Mouse (Mus musculus) brain, embryonic 18.5 days (tissue): ENCODE data around the gene Nt5c1a.

ENCODE experiments used
- DNase-seq: peaks from one replicate; pipeline ENCODE4 v3.0.0-alpha.2; 2012; ENCODE audit warnings: low read depth, low spot score

The Nt5c1a gene

DNA sequence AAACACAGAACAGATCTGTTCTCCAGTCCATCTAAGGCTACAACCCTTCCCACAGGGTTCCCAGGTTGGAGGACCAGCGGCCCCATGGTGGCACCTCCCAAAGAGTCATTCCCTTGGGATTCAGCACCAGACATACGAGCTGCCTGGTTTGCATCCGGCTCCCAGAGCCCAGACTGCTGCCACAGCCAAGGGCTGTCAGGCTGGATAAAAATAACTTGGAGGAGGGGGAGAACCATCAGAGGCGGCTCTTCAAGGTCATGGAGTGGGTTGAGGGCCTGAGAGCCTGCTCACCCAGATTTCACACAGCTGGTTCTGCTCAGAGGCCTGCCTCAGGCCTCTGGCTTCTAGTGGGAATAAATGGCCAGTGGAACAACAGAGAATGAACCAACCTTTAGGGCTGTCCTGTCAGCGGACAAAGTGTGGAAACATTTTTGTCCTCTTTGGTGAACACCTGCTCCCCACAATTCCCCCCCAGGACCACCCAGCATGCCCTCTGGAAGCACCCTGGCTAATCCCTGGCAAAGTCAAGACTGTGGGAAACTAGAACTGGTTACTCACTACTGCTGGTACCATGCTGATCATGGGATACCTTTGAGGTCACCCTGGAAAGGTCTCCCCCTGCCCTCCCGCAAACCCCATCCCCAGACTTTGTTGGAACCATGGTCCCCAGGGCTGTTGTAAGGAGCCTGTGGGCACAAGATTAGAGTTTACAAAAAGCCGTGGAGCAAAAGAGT is 46.0 kb downstream of the Nt5c1a start:
- no peak for DNase-seq

DNA sequence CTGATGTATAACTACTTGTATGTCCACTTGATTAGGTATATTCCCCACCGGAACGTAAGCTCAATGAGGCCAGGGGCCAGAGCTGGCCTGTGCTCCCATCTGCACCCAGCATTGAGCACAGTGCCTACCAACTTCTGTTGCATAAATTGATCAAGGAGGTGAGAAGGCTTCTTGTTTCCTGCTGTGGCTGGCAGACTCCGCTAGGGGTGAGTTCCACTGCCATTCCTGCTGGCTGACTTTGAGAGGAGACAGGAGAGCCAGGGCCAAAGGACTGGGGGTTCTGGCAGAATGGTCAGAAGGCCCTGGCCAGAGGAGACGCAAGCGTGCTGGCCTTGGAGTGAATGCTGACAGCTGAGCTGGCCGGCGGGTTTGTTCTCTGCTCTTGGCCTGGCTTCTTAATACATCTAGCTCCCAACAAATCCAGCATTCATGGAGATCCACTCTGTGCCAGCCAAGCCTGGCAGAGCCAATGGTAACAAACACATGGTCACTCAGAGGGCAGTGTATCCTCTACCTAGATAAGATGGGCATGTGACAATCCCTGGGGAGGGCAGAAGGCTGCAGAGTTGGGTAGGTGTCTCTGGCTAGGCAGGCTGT is 47.8 kb downstream of the Nt5c1a start:
- peak; percentile 26 for DNase-seq

DNA sequence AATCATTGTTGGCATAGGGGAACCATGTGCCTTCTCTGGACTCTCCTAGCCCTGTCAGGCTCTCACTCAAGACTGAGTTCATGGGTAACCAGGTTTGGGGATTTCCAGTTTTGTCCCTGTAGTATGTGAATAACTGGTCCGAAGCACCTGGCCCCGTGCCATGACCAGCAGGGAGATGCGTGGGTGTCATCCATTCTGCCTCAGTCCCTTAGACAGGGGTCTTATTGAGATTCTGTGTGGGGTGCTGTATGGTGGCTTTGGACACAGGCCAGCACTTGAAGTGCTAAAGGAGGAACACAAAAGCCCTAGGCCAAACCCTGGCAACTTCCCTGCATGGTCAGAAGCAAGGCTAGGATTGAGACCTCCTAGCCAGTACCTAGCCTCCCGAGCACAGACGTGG is 50.9 kb downstream of the Nt5c1a start:
- no peak for DNase-seq

DNA sequence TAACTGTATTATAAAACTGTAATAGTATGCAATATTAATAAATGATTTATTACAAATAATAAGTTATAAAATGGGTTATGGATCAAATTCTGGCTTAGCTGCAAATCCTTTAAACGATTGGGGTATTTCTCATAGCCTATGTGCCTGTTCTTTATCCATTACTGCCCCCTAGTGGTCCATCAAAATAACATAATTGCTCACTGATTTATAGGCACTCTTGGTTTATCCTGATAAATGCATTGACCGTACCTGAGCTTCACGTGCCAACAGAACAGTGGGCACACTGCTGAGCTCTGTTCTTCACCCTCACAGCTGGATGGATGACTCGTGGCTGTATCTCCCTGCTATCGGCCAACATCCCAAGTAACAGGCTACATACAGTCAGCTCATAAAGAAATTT is 53.3 kb downstream of the Nt5c1a start:
- DNase-seq = peak; percentile 28

DNA sequence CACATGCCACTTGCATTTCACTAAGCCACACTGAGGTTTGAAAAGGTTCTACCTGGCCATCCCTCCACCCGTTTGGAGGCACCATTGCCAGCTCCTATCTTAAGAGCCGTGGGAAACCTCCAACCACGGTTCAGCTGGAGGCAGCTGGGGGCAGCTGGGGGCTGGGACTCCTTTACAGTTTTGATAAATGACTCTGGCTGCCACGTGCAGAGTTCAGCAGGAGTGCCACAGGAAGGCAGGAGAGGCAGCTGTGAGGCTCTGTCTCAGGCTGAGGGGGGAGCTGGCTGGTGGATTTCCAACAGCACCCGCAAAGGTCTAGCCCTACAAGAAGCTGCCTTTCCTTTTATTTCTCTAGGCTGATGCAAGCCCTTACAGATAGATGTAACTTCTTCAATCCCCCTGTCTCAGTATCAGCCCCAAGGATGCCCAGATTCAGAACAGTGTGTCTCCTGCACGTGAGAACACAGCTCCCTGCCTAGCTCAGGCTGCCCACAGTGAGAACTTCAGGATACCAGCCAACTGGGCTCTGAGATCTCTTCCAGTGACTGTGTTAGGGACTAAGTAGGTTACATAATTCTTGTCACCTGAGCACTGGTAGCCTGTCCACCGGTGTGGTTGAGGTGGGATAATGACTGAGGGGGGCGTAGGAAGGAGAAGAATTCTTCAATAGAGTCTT is 58.9 kb downstream of the Nt5c1a start:
- no peak for DNase-seq

DNA sequence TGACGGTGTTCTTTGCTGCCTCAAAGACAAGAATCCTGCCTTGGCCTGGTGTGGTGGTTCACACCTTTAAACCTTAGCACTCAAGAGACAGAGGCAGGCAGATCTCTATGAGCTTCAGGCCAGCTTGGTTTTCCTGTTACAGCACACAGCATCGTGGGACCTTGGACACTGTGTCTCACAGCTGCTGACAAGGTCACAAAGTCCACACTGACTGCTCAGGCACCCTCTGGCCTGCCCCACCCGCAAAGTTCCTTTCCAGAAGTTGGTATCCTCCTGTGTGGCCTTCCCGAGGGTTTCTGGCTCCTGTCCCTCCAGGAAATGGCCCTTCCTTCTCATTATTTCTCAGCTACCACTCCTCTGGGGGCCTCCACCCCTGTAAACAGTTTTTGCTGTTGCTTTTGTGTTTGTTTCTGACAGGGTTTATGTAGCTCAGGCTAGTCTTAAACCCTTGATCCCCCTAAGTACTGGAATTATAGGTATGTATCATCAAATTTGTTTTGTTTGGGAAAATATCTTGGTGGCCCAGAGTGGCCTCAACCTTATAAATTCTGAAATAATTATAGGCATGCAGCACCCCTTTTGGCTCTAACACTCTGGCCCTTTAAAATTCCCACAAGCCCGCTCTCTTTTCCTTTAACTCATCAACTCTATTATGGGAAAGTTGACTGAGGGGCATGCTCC is 60.6 kb downstream of the Nt5c1a start, which contains the start of gene Pabpc4:
TSS of gene Pabpc4 (plus strand) at position 631 of the 681 bp plus-strand sequence.
- DNase-seq = no peak
